Mouse (Mus musculus) yolk sac, embryonic 10.5 days (tissue): ENCODE results near the gene Sept14.

ENCODE experiments used
- DNase-seq: peaks from one replicate; pipeline ENCODE4 v3.0.0-alpha.2; 2017; ENCODE audit warnings: low spot score

Gene Sept14

GRCm38 (mm10) chr5:129669453-129670035, 38.8 kb downstream of the Sept14 start:
- no peak for DNase-seq

- DNase-seq = no peak
Observed at GRCm38 (mm10) chr5:129667851-129668250, 40.5 kb downstream of the Sept14 start.

GRCm38 (mm10) chr5:129666271-129666909, 41.9 kb downstream of the Sept14 start:
- DNase-seq = no peak

GRCm38 (mm10) chr5:129664090-129664489, 44.2 kb downstream of the Sept14 start:
- no peak for DNase-seq

- no peak for DNase-seq
Observed at GRCm38 (mm10) chr5:129657931-129658330, 50.4 kb downstream of the Sept14 start.

GRCm38 (mm10) chr5:129657016-129657415, 51.3 kb downstream of the Sept14 start:
- DNase-seq = no peak

- DNase-seq = no peak
Observed at GRCm38 (mm10) chr5:129650858-129651257, 57.5 kb downstream of the Sept14 start.
